Mouse (Mus musculus): ENCODE data around the gene Zfr2.
"Not testable (repeated sequence)": the region's sequence is repeated elsewhere in the genome, so short reads cannot be mapped to it uniquely, and the experiment has no call there.

The Zfr2 gene

GRCm38 (mm10) chr10:81202978-81203720 is 29.8 kb upstream of the Zfr2 start:
- no peak for DNase-seq (ENCODE audit: low read depth, low spot score)

GRCm38 (mm10) chr10:81204137-81204536 is 28.8 kb upstream of the Zfr2 start:
- no peak for DNase-seq (ENCODE audit: low read depth, low spot score)

GRCm38 (mm10) chr10:81210154-81210553 is 22.8 kb upstream of the Zfr2 start:
- DNase-seq (ENCODE audit: low read depth, low spot score) = no peak

GRCm38 (mm10) chr10:81216260-81216659 is 16.7 kb upstream of the Zfr2 start:
- no peak for DNase-seq (ENCODE audit: low read depth, low spot score)

GRCm38 (mm10) chr10:81216810-81217209 is 16.1 kb upstream of the Zfr2 start:
- no peak for DNase-seq (ENCODE audit: low read depth, low spot score)

GRCm38 (mm10) chr10:81217267-81217666 is 15.7 kb upstream of the Zfr2 start:
- not testable (repeated sequence) for DNase-seq (ENCODE audit: low read depth, low spot score)

GRCm38 (mm10) chr10:81217964-81218363 is 15.0 kb upstream of the Zfr2 start:
- peak; percentile 47 for DNase-seq (ENCODE audit: low read depth, low spot score)

GRCm38 (mm10) chr10:81221402-81222015 is 11.4 kb upstream of the Zfr2 start:
- no peak for DNase-seq (ENCODE audit: low read depth, low spot score)

- DNase-seq (ENCODE audit: low read depth, low spot score) = not testable (repeated sequence)
Observed at GRCm38 (mm10) chr10:81223731-81224130, 9.2 kb upstream of the Zfr2 start.

GRCm38 (mm10) chr10:81229735-81230437 is 3.1 kb upstream of the Zfr2 start:
- DNase-seq (ENCODE audit: low read depth, low spot score) = no peak

- DNase-seq (ENCODE audit: low read depth, low spot score) = no peak
Observed at GRCm38 (mm10) chr10:81230438-81231332, 2.3 kb upstream of the Zfr2 start, which contains the start of gene Atcay. TSS of gene Atcay (minus strand) at chr10:81230833.

GRCm38 (mm10) chr10:81231436-81231835 is 1.5 kb upstream of the Zfr2 start:
- DNase-seq (ENCODE audit: low read depth, low spot score) = no peak

- DNase-seq (ENCODE audit: low read depth, low spot score) = no peak
Observed at GRCm38 (mm10) chr10:81233226-81233585, 251 bp downstream of the Zfr2 start.

- no peak for DNase-seq (ENCODE audit: low read depth, low spot score)
Observed at GRCm38 (mm10) chr10:81234206-81234605, 1.3 kb downstream of the Zfr2 start.

- DNase-seq (ENCODE audit: low read depth, low spot score) = no peak
Observed at GRCm38 (mm10) chr10:81236471-81237268, 3.7 kb downstream of the Zfr2 start.

GRCm38 (mm10) chr10:81238618-81239017 is 5.7 kb downstream of the Zfr2 start:
- DNase-seq (ENCODE audit: low read depth, low spot score) = no peak

- peak; percentile 21 for DNase-seq (ENCODE audit: low read depth, low spot score)
Observed at GRCm38 (mm10) chr10:81240876-81241275, 7.9 kb downstream of the Zfr2 start.

- no peak for DNase-seq (ENCODE audit: low read depth, low spot score)
Observed at GRCm38 (mm10) chr10:81242021-81242420, 9.1 kb downstream of the Zfr2 start.

- DNase-seq (ENCODE audit: low read depth, low spot score) = no peak
Observed at GRCm38 (mm10) chr10:81244146-81244545, 11.2 kb downstream of the Zfr2 start.

GRCm38 (mm10) chr10:81244595-81244994 is 11.6 kb downstream of the Zfr2 start:
- no peak for DNase-seq (ENCODE audit: low read depth, low spot score)

GRCm38 (mm10) chr10:81245166-81245565 is 12.2 kb downstream of the Zfr2 start:
- no peak for DNase-seq (ENCODE audit: low read depth, low spot score)

Data from c-Kit-negative CD71-positive TER-119-positive erythroid progenitor cells, embryonic 14.5 days (primary cell).